Mouse (Mus musculus): ENCODE measurements around the gene Dnaic1.

GRCm38 (mm10) chr4:41566123-41566522, 3.5 kb upstream of the Dnaic1 start:
- TF ChIP-seq POLR2A (IDR thresholded peaks at IDR 0.05; ENCODE audit: borderline replicate concordance, extremely low read depth, low read depth, low read length), result no peak
- no peak for TF ChIP-seq CTCF (IDR thresholded peaks at IDR 0.05; ENCODE audit: insufficient read depth, low read length)

Data from lung, adult 2 months (tissue).